ENCODE assay signal across 23 mouse cellular contexts in genomic region chr6:144322297-144323047, GRCm38 (mm10).
A peak's percentile ranks its signal among the peaks of the same experiment; 100 is the strongest.
DNase-seq lines count a peak whose midpoint lies in the region; ATAC-seq and TF ChIP-seq lines count a peak whose summit lies in the region.
"Had no signal": no experiment of that assay in that cellular context is flagged by ENCODE, and none has a peak within 500 bp of the region (broad histone marks: within the 10 kb centered on the region; RNA-seq: fewer than 3 reads in every experiment).

No protein-coding gene starts in this region.

- H3K4me1 ChIP-seq in forebrain, embryonic 13.5 days = peaks cover 2% of the 10 kb centered on the region; the same call in 1 of the 2 replicates
- H3K4me1 ChIP-seq in forebrain, embryonic 10.5 days = peaks cover 6% of the 10 kb centered on the region
- H3K4me1 ChIP-seq in forebrain, embryonic 16.5 days (replicated peaks; ENCODE audit: control insufficient read depth, insufficient read depth, low read length) = no peaks in the 10 kb centered on the region
- H3K4me1 ChIP-seq in forebrain, embryonic 11.5 days (replicated peaks; ENCODE audit: control insufficient read depth, insufficient read depth, low read length) = no peaks in the 10 kb centered on the region
- no peaks in the 10 kb centered on the region for H3K4me1 ChIP-seq in intestine, embryonic 14.5 days (replicated peaks; ENCODE audit: control insufficient read depth, insufficient read depth, low read length)
- no peaks in the 10 kb centered on the region for H3K4me1 ChIP-seq in intestine, postnatal 0 days (replicated peaks; ENCODE audit: control insufficient read depth, insufficient read depth, low read length)
- H3K4me1 ChIP-seq: embryonic facial prominence, embryonic 12.5 days; embryonic facial prominence, embryonic 15.5 days; hindbrain, embryonic 15.5 days; intestine, embryonic 15.5 days had no signal

- no peaks in the 10 kb centered on the region for H3K9me3 ChIP-seq in forebrain, embryonic 13.5 days (replicated peaks)
- H3K9me3 ChIP-seq in forebrain, embryonic 10.5 days = peaks cover under 1% of the 10 kb centered on the region; the same call in 1 of the 2 replicates
- no peaks in the 10 kb centered on the region for H3K9me3 ChIP-seq in forebrain, embryonic 16.5 days (ENCODE audit: control insufficient read depth, low read length)
- no peaks in the 10 kb centered on the region for H3K9me3 ChIP-seq in forebrain, embryonic 11.5 days (ENCODE audit: control insufficient read depth, low read length)
- H3K9me3 ChIP-seq in intestine, embryonic 14.5 days (ENCODE audit: control insufficient read depth, low read length) = no peaks in the 10 kb centered on the region
- H3K9me3 ChIP-seq in intestine, postnatal 0 days (ENCODE audit: control insufficient read depth) = no peaks in the 10 kb centered on the region
- H3K9me3 ChIP-seq: embryonic facial prominence, embryonic 12.5 days; embryonic facial prominence, embryonic 15.5 days; hindbrain, embryonic 12.5 days; hindbrain, embryonic 15.5 days; intestine, embryonic 15.5 days had no signal

- no peak overlapping the region for H3K9ac ChIP-seq in forebrain, embryonic 13.5 days
- H3K9ac ChIP-seq in forebrain, embryonic 16.5 days (replicated peaks; ENCODE audit: low read depth, low read length) = no peak overlapping the region
- H3K9ac ChIP-seq in forebrain, embryonic 11.5 days (ENCODE audit: low read length) = no peak overlapping the region
- no peak overlapping the region for H3K9ac ChIP-seq in intestine, embryonic 14.5 days (ENCODE audit: low read length)
- H3K9ac ChIP-seq in intestine, postnatal 0 days (ENCODE audit: low read depth, low read length) = no peak overlapping the region
- H3K9ac ChIP-seq: embryonic facial prominence, embryonic 12.5 days; embryonic facial prominence, embryonic 15.5 days; hindbrain, embryonic 12.5 days; hindbrain, embryonic 15.5 days; intestine, embryonic 15.5 days had no signal

- H3K4me2 ChIP-seq in forebrain, embryonic 13.5 days = no peak overlapping the region
- no peak overlapping the region for H3K4me2 ChIP-seq in forebrain, embryonic 16.5 days (ENCODE audit: low read length)
- no peak overlapping the region for H3K4me2 ChIP-seq in forebrain, embryonic 11.5 days (ENCODE audit: low read depth, low read length, severe bottlenecking)
- H3K4me2 ChIP-seq in intestine, embryonic 14.5 days (ENCODE audit: low read length) = no peak overlapping the region
- no peak overlapping the region for H3K4me2 ChIP-seq in intestine, postnatal 0 days (replicated peaks; ENCODE audit: low read depth)
- H3K4me2 ChIP-seq: embryonic facial prominence, embryonic 12.5 days; embryonic facial prominence, embryonic 15.5 days; heart, embryonic 11.5 days; hindbrain, embryonic 12.5 days; hindbrain, embryonic 15.5 days; intestine, embryonic 15.5 days had no signal

- no peaks in the 10 kb centered on the region for H3K27me3 ChIP-seq in forebrain, embryonic 13.5 days
- H3K27me3 ChIP-seq in forebrain, embryonic 10.5 days (ENCODE audit: poor library complexity, severe bottlenecking) = no peaks in the 10 kb centered on the region
- no peaks in the 10 kb centered on the region for H3K27me3 ChIP-seq in forebrain, embryonic 16.5 days (replicated peaks; ENCODE audit: control insufficient read depth, insufficient read depth, low read length)
- no peaks in the 10 kb centered on the region for H3K27me3 ChIP-seq in forebrain, embryonic 11.5 days (ENCODE audit: control insufficient read depth, insufficient read depth, low read length)
- H3K27me3 ChIP-seq in intestine, embryonic 14.5 days (replicated peaks; ENCODE audit: control insufficient read depth, insufficient read depth, low read length) = no peaks in the 10 kb centered on the region
- H3K27me3 ChIP-seq in intestine, postnatal 0 days (replicated peaks; ENCODE audit: control insufficient read depth, insufficient read depth, low read length) = no peaks in the 10 kb centered on the region
- H3K27me3 ChIP-seq: embryonic facial prominence, embryonic 12.5 days; embryonic facial prominence, embryonic 15.5 days; hindbrain, embryonic 12.5 days; hindbrain, embryonic 15.5 days; intestine, embryonic 15.5 days had no signal

- no peaks in the 10 kb centered on the region for H3K36me3 ChIP-seq in forebrain, embryonic 13.5 days (ENCODE audit: poor library complexity, severe bottlenecking)
- H3K36me3 ChIP-seq in forebrain, embryonic 10.5 days (replicated peaks) = no peaks in the 10 kb centered on the region
- no peaks in the 10 kb centered on the region for H3K36me3 ChIP-seq in forebrain, embryonic 16.5 days (ENCODE audit: control insufficient read depth, insufficient read depth)
- no peaks in the 10 kb centered on the region for H3K36me3 ChIP-seq in forebrain, embryonic 11.5 days (ENCODE audit: control insufficient read depth, insufficient read depth, low read length)
- no peaks in the 10 kb centered on the region for H3K36me3 ChIP-seq in intestine, embryonic 14.5 days (ENCODE audit: control insufficient read depth, insufficient read depth, low read length)
- H3K36me3 ChIP-seq in intestine, postnatal 0 days (ENCODE audit: control insufficient read depth, insufficient read depth) = no peaks in the 10 kb centered on the region
- H3K36me3 ChIP-seq: embryonic facial prominence, embryonic 12.5 days; embryonic facial prominence, embryonic 15.5 days; hindbrain, embryonic 12.5 days; hindbrain, embryonic 15.5 days; intestine, embryonic 15.5 days had no signal

- no peak for TF ChIP-seq CTCF in intestine, postnatal 0 days (IDR thresholded peaks at IDR 0.05; ENCODE audit: low read depth)

- ATAC-seq in forebrain, embryonic 13.5 days = peak; percentile 43; the same call in 1 of the 2 replicates
- ATAC-seq in forebrain, embryonic 16.5 days = peak; percentile 52
- ATAC-seq in forebrain, embryonic 11.5 days (replicated peaks; ENCODE audit: low FRiP score) = no peak
- no peak for ATAC-seq in intestine, embryonic 14.5 days (replicated peaks; ENCODE audit: low FRiP score, low TSS enrichment, low read depth)
- ATAC-seq in intestine, postnatal 0 days = no peak
- ATAC-seq: activated CD4-positive, CD25-positive, alpha-beta regulatory T cell, adult 4 months; intestine, embryonic 15.5 days had no signal

- 82% methylated on average over 13 of the region's 13 CpGs for WGBS in forebrain, embryonic 13.5 days
- 94% methylated on average over 13 of the region's 13 CpGs for WGBS in forebrain, embryonic 10.5 days
- WGBS in forebrain, embryonic 16.5 days = 73% methylated on average over 13 of the region's 13 CpGs
- WGBS in forebrain, embryonic 11.5 days = 90% methylated on average over 13 of the region's 13 CpGs
- 93% methylated on average over 13 of the region's 13 CpGs for WGBS in intestine, embryonic 14.5 days
- WGBS in intestine, postnatal 0 days = 94% methylated on average over 13 of the region's 13 CpGs

- H3K27ac ChIP-seq in forebrain, embryonic 13.5 days = 0 out of 2 replicates have a peak overlapping the region, but pooled peaks have one; percentile 19
- H3K27ac ChIP-seq in forebrain, embryonic 10.5 days = no peak overlapping the region
- no peak overlapping the region for H3K27ac ChIP-seq in forebrain, embryonic 16.5 days (ENCODE audit: low read length)
- no peak overlapping the region for H3K27ac ChIP-seq in forebrain, embryonic 11.5 days (ENCODE audit: low read depth, low read length)
- H3K27ac ChIP-seq in intestine, embryonic 14.5 days (ENCODE audit: low read depth) = no peak overlapping the region
- no peak overlapping the region for H3K27ac ChIP-seq in intestine, postnatal 0 days (ENCODE audit: low read depth, low read length)
- H3K27ac ChIP-seq: embryonic facial prominence, embryonic 12.5 days; embryonic facial prominence, embryonic 15.5 days; hindbrain, embryonic 12.5 days; hindbrain, embryonic 15.5 days; intestine, embryonic 15.5 days had no signal

- H3K4me3 ChIP-seq in forebrain, embryonic 13.5 days = no peak overlapping the region
- H3K4me3 ChIP-seq in forebrain, embryonic 10.5 days = no peak overlapping the region
- no peak overlapping the region for H3K4me3 ChIP-seq in forebrain, embryonic 16.5 days (replicated peaks; ENCODE audit: low read length)
- H3K4me3 ChIP-seq in forebrain, embryonic 11.5 days (ENCODE audit: low read depth, low read length) = no peak overlapping the region
- H3K4me3 ChIP-seq in intestine, embryonic 14.5 days (ENCODE audit: low read depth, low read length) = no peak overlapping the region
- H3K4me3 ChIP-seq in intestine, postnatal 0 days (ENCODE audit: low read depth, low read length) = no peak overlapping the region
- H3K4me3 ChIP-seq: embryonic facial prominence, embryonic 12.5 days; embryonic facial prominence, embryonic 15.5 days; hindbrain, embryonic 12.5 days; hindbrain, embryonic 15.5 days; intestine, embryonic 15.5 days had no signal

- no peak for DNase-seq in forebrain, embryonic 10.5 days (ENCODE audit: extremely low spot score, low spot score)
- DNase-seq in forebrain, embryonic 11.5 days (ENCODE audit: low spot score) = no peak
- DNase-seq in intestine, embryonic 14.5 days (ENCODE audit: low spot score) = peak; percentile 12
- DNase-seq: adrenal gland, postnatal 10 days; adrenal gland, postnatal 36 days; cerebellum, adult 11 months; cerebellum, adult 2 months; cerebellum, adult 9-11 months; cerebellum, postnatal 25 days; gastrocnemius, postnatal 10 days; gastrocnemius, postnatal 36 days; kidney, adult 18-20 months; kidney, adult 9 months had no signal

Comparison
In these comparisons a context has a peak if more than half of its experiments do, and no peak if none do; other contexts are left out.
1. ATAC-seq: peak in forebrain, embryonic 13.5 days (single experiment) and forebrain, embryonic 16.5 days (single experiment); none in forebrain, embryonic 11.5 days (single experiment), intestine, embryonic 14.5 days (single experiment) and intestine, postnatal 0 days (single experiment).